Mouse (Mus musculus) heart, embryonic 15.5 days (tissue): ENCODE results near the gene Fscn2. TPM values are rescaled to one million over a fixed set of nuclear protein-coding genes. Genes with fewer than 3 reads are reported as not detected.

Experiments used
- ATAC-seq: fragments of 200-750 bp; cut with Nextera tagmentation; replicated peaks from 2 replicates; pipeline ENCODE4 v1.8.0; 2017; ENCODE audit warnings: low read depth, moderate TSS enrichment; ENCODE audit not compliant: insufficient number of reproducible peaks, insufficient read depth, low FRiP score
- H3K27ac ChIP-seq: fragments of 300-500 bp; sonication (generic); 2 replicates; pipeline ENCODE4 v1.5.1; 2015; ENCODE audit warnings: mild to moderate bottlenecking, inconsistent platforms
- H3K27me3 ChIP-seq: fragments of 300-500 bp; sonication (generic); 2 replicates; pipeline ENCODE4 v1.6.1; 2015; ENCODE audit warnings: inconsistent platforms
- H3K36me3 ChIP-seq: fragments of 300-500 bp; sonication (generic); 2 replicates; pipeline ENCODE4 v1.6.1; 2015; ENCODE audit warnings: mild to moderate bottlenecking, inconsistent platforms
- H3K4me1 ChIP-seq: fragments of 300-500 bp; sonication (generic); replicated peaks from 2 replicates; pipeline ENCODE4 v1.6.1; 2015; ENCODE audit warnings: inconsistent platforms
- H3K4me2 ChIP-seq: fragments of 300-500 bp; sonication (generic); 2 replicates; pipeline ENCODE4 v1.6.1; 2015; ENCODE audit warnings: inconsistent platforms, mild to moderate bottlenecking, moderate library complexity
- H3K4me3 ChIP-seq: fragments of 300-500 bp; sonication (generic); 2 replicates; pipeline ENCODE4 v1.5.1; 2015; ENCODE audit warnings: mild to moderate bottlenecking, inconsistent platforms
- H3K9ac ChIP-seq: fragments of 300-500 bp; sonication (generic); 2 replicates; pipeline ENCODE4 v1.6.1; 2015; ENCODE audit warnings: mild to moderate bottlenecking, inconsistent platforms
- H3K9me3 ChIP-seq: fragments of 300-500 bp; sonication (generic); replicated peaks from 2 replicates; pipeline ENCODE4 v1.6.1; 2016; ENCODE audit warnings: inconsistent platforms
- WGBS: fragments of 180-500 bp; shearing (Covaris S2); methylation state at CpG from one replicate; pipeline ENCODE4 v1.1.7; 2015; ENCODE audit warnings: mixed read lengths; 5-methylcytosine and 5-hydroxymethylcytosine counted together
- polyA plus RNA-seq: library from polyadenylated mRNA; unstranded; fragments of >200 nt; fragmentation: Nextera tagmentation; extraction: Ambion mirVana; gene quantifications from 2 replicates; pipeline ENCODE4 v1.2.1, GENCODE M21; 2015

Gene Fscn2
- polyA plus RNA-seq, 1 experiment from 2014 or later = 0.66 TPM

DNA sequence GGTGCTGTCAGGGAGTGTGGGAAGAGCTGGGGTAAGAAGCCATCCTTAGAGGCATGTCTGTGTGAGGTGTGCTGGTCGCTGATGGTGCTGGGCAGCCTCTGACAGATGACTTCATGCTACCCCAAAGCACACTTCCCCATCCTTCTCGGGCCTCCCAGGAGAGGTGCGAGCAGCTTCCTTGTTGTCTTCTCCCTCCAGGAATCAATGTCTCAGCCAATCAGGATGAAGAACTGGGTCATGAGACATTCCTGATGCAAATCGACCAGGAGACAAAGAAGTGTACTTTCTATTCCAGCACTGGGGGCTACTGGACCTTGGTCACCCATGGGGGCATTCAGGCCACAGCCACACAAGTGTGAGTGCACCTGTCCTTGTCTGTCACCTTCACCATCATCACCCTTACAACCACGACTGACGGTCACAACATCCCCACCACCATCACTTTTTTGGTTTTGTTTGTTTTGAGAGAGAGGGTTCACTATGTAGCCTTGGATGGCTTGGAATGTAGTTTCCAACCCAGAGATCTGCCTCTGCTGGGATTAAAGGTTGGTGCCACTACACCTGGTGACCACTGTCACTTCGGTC lies 5.2 kb downstream of the Fscn2 start:
- 36% methylated on average over 7 of the region's 7 CpGs for WGBS
- H3K27ac ChIP-seq = no peak overlapping the region
- no peak overlapping the region for H3K9ac ChIP-seq
- H3K27me3 ChIP-seq = no peaks in the 10 kb centered on the region
- H3K36me3 ChIP-seq = peaks cover 14% of the 10 kb centered on the region; the same call in 1 of the 2 replicates
- no peak overlapping the region for H3K4me3 ChIP-seq
- peaks cover 17% of the 10 kb centered on the region for H3K4me1 ChIP-seq
- ATAC-seq = no peak
- no peak overlapping the region for H3K4me2 ChIP-seq
- H3K9me3 ChIP-seq = no peaks in the 10 kb centered on the region

DNA sequence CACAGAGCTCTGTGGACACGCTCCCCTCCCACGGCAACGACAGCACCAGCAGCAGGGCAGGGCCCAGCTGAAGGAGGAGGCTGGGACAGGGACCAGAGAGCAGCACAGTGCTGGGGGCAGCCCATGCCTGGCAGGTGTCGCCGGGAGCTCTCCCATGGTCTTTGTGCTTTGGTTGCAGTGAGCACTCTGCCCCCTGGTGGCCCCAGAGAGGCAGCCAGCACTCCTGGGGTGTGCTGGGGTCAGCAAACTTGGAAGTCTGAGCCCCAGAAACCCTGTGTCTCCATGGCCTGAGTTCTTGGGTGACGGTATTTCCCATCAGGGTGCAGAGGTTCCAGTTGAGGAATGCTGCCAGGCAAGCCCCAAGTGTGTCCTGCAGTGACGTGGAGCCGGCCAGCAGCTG lies 8.3 kb downstream of the Fscn2 start:
- peaks cover 33% of the 10 kb centered on the region for H3K4me1 ChIP-seq
- H3K27ac ChIP-seq = no peak overlapping the region
- ATAC-seq = peak; percentile 44; the same call in 1 of the 2 replicates
- WGBS = 31% methylated on average over 8 of the region's 8 CpGs
- no peaks in the 10 kb centered on the region for H3K9me3 ChIP-seq
- no peak overlapping the region for H3K9ac ChIP-seq
- peaks cover 40% of the 10 kb centered on the region for H3K36me3 ChIP-seq
- no peak overlapping the region for H3K4me3 ChIP-seq
- no peak overlapping the region for H3K4me2 ChIP-seq
- no peaks in the 10 kb centered on the region for H3K27me3 ChIP-seq

DNA sequence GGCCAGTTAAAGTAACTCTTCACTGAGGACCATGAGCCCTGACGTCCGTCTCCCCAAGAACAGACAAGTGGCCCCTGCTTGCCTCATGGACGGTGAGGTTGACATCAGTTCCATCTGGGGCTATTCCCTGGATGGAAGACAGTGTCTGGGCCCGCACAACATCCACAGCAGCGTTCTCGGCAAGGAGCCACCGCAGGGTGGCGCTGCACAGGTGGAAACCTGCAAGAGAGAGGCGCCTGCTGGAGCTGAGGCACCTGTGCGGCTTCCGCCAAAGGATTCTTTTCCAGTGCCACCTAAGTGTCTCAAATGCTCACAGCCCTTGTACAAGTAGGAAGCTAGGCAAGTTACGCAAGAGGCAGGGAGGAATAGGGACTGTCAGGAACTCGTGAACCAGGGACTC lies 11.7 kb downstream of the Fscn2 start:
- no peak overlapping the region for H3K9ac ChIP-seq
- ATAC-seq = no peak
- peaks cover 64% of the 10 kb centered on the region for H3K36me3 ChIP-seq
- H3K27me3 ChIP-seq = no peaks in the 10 kb centered on the region
- peak overlapping the region; percentile 83; the same call in 1 of the 2 replicates for H3K27ac ChIP-seq
- WGBS = 62% methylated on average over 13 of the region's 13 CpGs
- H3K4me2 ChIP-seq = no peak overlapping the region
- no peaks in the 10 kb centered on the region for H3K9me3 ChIP-seq
- peaks cover 38% of the 10 kb centered on the region for H3K4me1 ChIP-seq
- no peak overlapping the region for H3K4me3 ChIP-seq

DNA sequence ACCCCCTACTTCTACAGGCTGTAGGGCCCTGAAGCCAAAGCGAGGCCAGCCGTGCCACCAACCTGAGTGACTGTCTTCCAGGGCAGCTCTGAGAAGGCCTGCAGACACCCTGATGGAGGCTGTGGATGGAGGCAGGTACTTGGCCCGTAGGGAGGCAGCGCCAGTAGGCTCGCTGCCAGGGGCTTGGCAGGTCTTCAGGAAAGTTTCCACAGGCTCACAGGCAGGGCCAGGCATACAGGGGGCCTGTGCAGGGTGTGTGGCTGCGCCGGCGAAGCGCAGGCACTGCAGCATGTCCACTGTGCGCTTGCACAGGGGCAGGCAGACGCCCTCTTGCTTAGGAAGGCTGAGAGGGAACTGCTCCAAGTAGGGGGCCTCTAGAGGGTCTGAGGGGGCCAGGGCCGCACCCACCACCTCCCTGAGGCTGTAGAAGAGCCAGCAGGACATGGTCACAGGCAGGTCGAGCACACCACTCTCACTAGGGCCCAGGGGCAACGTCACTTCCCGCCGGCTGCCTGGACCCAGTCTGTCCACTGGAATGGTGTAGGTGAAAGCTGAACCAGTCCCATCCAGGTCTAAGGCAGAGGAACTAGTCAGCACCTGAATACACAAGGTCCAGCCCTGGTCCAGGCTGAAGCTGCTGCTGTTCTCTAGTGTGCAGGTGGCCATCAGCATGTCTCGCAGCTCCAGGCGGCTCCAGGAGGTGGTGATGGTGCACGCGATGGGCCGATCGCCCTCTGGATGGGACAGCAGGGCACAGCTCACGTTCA lies 12.7 kb downstream of the Fscn2 start:
- peak overlapping the region; percentile 83 for H3K27ac ChIP-seq
- peaks cover 43% of the 10 kb centered on the region for H3K4me1 ChIP-seq
- ATAC-seq = peak; percentile 63
- no peaks in the 10 kb centered on the region for H3K9me3 ChIP-seq
- peak overlapping the region; percentile 5 for H3K9ac ChIP-seq
- 62% methylated on average over 23 of the region's 23 CpGs for WGBS
- H3K4me2 ChIP-seq = no peak overlapping the region
- no peaks in the 10 kb centered on the region for H3K27me3 ChIP-seq
- H3K36me3 ChIP-seq = peaks cover 60% of the 10 kb centered on the region
- H3K4me3 ChIP-seq = no peak overlapping the region

DNA sequence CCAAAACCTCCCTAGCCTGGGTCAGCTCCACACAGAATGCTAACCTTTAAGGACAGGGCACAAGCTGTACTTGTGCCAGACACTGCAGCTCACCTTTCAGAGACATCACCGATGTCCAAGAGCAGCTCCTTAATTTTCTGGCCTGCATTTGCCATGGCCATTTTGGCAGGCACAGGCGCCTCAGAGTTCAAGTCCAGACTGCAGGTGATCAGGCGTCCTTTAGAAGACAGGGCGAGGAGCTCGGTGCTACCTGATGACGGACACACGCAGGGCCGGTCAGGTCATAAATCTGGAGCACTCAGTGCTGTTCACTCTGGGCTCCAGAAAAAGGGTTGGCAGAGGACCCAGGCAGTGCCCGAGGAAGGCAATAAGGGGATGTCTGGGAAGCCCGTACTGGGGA lies 14.0 kb downstream of the Fscn2 start:
- Histone ChIP-seq H3K9ac (no peak overlapping the region), H3K27me3 (no peaks in the 10 kb centered on the region), H3K9me3 (no peaks in the 10 kb centered on the region), H3K4me2 (no peak overlapping the region), H3K4me1 (peaks cover 49% of the 10 kb centered on the region), H3K36me3 (peaks cover 54% of the 10 kb centered on the region), H3K27ac (no peak overlapping the region), H3K4me3 (no peak overlapping the region)
- ATAC-seq = no peak
- 93% methylated on average over 10 of the region's 10 CpGs for WGBS

DNA sequence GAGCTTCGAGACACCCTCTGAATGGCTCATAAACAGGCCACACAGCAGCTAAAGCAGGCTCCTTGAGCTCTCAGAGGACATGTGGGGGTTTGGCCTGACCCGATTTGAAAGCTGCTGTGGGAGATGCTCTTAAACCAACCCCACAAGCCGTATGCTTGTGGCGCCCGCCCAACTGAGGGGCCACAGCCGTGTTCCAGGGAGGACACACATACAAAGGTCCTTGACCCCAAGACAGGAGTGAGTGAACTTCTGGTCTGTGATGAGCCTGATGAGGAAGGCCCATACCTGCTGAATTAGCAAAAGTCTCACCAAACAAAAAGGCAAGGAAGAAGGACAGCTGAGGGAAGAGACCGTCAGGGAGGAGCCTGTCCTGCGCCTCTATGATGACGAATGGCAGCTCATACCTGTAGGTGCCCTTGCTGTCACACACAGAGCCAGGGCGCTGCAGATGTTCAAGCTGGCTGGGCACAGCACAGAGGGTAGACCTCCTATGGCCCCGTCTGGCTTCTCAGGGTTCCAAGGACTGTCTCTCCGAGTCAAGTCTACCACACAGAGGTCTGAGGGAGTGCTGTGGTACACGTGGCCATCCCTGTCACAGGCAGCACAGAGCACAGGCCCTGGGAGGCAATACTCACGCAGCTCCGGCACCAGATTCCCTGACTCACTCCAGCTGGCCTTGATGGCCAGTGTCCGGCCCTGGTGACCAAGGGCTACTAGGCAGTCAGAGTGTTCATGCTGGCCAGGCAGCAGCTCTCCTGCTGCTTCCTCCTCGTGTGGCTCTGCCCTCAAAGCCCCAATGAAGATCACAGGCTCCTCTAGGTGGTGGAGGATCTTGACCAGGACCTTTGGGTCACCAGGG lies 15.2 kb downstream of the Fscn2 start:
- peaks cover 57% of the 10 kb centered on the region for H3K4me1 ChIP-seq
- ATAC-seq = no peak
- H3K27me3 ChIP-seq = no peaks in the 10 kb centered on the region
- no peaks in the 10 kb centered on the region for H3K9me3 ChIP-seq
- H3K4me2 ChIP-seq = no peak overlapping the region
- peak overlapping the region; percentile 82; the same call in 1 of the 2 replicates for H3K4me3 ChIP-seq
- H3K9ac ChIP-seq = no peak overlapping the region
- peaks cover 62% of the 10 kb centered on the region for H3K36me3 ChIP-seq
- no peak overlapping the region for H3K27ac ChIP-seq
- 85% methylated on average over 17 of the region's 17 CpGs for WGBS

DNA sequence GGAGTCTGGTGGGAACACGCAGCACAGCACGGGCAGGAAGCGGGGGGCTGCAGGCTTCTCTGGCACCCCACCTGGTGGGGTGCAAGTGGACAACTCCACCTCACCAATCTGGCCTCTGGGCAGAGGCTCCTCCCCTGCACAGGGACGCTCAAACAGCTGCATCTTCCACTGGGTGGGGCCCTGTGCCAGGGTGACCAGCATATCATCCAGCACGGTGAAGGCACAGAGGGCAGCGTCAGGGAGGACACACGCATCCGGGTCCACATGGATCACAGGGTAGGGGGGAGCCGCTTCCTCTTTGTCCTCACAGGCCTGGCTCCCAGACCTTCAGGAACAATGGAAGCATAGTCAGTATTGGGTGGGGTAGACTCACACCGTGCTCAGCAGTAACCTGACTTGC lies 16.0 kb downstream of the Fscn2 start:
- H3K9ac ChIP-seq = peak overlapping the region; percentile 86
- H3K36me3 ChIP-seq = peaks cover 61% of the 10 kb centered on the region
- H3K4me3 ChIP-seq = peak overlapping the region; percentile 82
- 64% methylated on average over 10 of the region's 10 CpGs for WGBS
- no peak overlapping the region; the same call in 1 of the 2 replicates for H3K27ac ChIP-seq
- peaks cover 65% of the 10 kb centered on the region for H3K4me1 ChIP-seq
- H3K9me3 ChIP-seq = no peaks in the 10 kb centered on the region
- no peak for ATAC-seq
- no peaks in the 10 kb centered on the region for H3K27me3 ChIP-seq
- H3K4me2 ChIP-seq = peak overlapping the region; percentile 97

DNA sequence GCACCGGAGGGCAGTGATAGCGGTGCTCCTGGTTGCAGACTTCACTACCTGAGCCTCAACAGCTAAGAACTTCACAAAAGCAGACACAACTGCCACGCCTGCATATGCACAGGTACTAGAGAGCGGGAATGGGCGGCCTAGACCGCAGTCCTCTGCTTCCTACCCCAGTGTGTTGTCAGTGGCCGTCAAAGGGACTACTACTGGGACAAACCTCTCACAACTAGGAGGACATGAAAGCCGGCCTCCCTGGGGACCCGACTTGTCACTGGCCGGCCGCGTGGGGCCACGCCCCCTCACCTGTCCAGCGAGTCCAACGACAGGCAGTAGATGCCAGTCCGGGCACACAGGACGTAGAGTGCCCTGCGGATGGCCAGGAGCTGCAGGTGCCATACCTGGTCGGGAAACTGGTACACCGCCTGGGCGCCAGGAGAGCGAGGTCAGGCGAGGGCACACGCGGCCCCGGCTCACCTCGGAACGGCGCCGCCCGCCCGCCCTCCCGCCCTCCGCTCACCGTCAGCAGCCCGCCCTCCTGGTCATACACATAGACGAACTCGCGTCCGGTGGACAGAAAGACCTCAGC lies 16.8 kb downstream of the Fscn2 start:
- peaks cover 69% of the 10 kb centered on the region for H3K4me1 ChIP-seq
- peak overlapping the region; percentile 82 for H3K4me3 ChIP-seq
- no peaks in the 10 kb centered on the region for H3K9me3 ChIP-seq
- peak; percentile 7 for ATAC-seq
- peak overlapping the region; percentile 97 for H3K4me2 ChIP-seq
- no peaks in the 10 kb centered on the region for H3K27me3 ChIP-seq
- H3K27ac ChIP-seq = peak overlapping the region; percentile 67
- H3K9ac ChIP-seq = peak overlapping the region; percentile 86
- peaks cover 60% of the 10 kb centered on the region for H3K36me3 ChIP-seq
- WGBS = 2% methylated on average over 34 of the region's 40 CpGs

DNA sequence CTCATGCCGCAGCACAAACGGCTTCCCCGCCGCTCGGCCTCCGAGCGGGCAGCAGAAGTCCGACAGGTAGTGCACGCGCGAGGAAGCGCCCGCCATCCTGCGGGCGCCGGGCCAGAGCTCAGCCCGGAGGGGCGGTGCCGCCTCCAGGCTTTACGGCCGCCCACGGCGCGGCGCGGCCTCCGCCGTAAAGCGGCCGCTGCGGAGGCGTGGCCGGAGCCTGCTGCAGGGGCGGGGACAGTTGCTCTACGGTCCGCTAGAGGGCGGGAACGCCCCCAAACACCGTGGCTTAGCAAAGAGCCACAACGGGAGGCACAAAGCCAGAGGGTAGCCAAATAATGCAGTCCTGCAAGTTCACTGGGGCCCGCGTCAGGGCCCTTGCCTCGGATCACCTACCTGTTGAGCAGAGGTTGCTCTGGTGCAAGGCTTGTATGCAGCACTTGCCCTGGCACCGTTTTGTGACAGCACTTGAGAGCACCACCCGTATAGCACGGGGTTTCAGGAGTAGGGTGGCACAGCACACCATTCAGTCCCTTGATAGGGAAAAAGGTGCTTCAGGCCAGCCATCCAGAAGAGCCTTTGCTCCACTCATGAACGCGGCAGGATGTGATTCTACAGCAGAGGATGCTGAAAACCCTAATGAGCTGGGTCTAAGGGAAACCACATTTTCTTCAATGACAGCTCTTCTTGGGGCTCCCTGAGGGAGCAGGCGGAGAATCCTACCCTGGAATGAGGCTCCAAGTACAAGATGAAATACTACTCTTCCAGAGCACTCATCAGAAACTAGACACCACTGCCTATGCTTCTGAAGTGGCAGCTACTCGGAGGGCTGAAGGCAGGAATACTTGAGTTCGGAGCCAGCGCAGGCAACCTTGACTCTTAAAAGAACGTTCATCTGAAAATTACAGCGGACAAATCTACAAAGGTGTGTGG lies 17.5 kb downstream of the Fscn2 start, which contains the start of gene Faap100:
Faap100 (minus strand) TSS at position 154 of the 930 bp plus-strand sequence.
- WGBS = 8% methylated on average over 54 of the region's 54 CpGs
- Histone ChIP-seq H3K36me3 (peaks cover 66% of the 10 kb centered on the region), H3K9ac (peak within 1 kb of the TSS; percentile 86), H3K9me3 (no peaks in the 10 kb centered on the region), H3K4me2 (peak within 1 kb of the TSS; percentile 97), H3K27ac (peak within 1 kb of the TSS; percentile 78), H3K4me3 (peak within 1 kb of the TSS; percentile 82), H3K27me3 (no peaks in the 10 kb centered on the region), H3K4me1 (peaks cover 66% of the 10 kb centered on the region)
- peak; percentile 79 for ATAC-seq

DNA sequence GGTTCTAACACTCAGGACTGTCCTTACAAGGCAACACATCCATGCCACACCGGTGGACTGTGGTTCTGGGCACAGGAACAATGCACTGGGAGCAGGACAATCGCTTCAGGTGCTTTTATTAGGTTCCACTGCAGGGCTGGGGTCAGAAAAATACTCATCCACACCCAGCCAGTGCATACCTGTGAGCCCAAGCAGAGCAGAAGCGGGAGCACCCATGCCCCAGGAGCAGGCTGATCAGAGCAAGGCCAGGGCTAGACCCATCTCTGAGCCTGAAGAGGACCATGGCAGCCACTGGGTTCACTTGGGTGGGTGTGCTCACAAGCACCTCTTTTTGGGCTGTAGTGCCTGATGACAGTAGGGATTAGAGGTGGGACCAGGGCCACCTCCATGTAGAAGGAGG lies 18.9 kb downstream of the Fscn2 start:
- peaks cover 64% of the 10 kb centered on the region for H3K36me3 ChIP-seq
- H3K4me3 ChIP-seq = no peak overlapping the region
- 85% methylated on average over 3 of the region's 3 CpGs for WGBS
- peaks cover 61% of the 10 kb centered on the region for H3K4me1 ChIP-seq
- ATAC-seq = no peak
- H3K27ac ChIP-seq = no peak overlapping the region
- no peaks in the 10 kb centered on the region for H3K9me3 ChIP-seq
- no peak overlapping the region for H3K4me2 ChIP-seq
- H3K27me3 ChIP-seq = no peaks in the 10 kb centered on the region
- H3K9ac ChIP-seq = no peak overlapping the region
